Mouse (Mus musculus) induced T-regulatory cell, adult 2 months (primary cell): ENCODE results near the gene Toporsl.

Source experiments
- DNase-seq: peaks from one replicate; pipeline ENCODE4 v3.0.0-alpha.2; 2012; ENCODE audit warnings: low read depth

The Toporsl gene

DNA sequence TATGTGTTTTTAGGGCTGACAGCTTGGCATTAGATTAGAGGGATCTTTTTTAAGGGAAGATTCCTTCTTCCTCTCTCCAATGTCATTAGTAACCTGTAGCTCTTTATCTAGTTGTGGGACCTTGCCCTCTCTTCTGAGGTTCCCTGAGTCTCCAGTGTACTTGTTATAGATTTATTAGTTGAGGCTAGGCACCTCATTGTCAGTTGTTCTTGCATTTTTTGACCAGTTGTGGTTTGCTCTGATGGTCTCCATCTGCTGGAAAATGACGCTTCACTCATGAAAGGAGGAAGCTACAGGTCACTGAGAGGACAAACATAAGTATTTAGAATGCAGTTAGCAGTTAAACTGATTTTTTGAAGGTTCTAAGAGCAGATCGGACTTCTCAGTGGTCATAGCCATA, at the start of gene Toporsl:
Gene Toporsl (plus strand): TSS at position 348 of the 400 bp plus-strand sequence.
- no peak for DNase-seq

- no peak for DNase-seq
These were observed 38.4 kb upstream of the Toporsl start for GRCm38 (mm10) chr4:52557672-52558071.

- no peak for DNase-seq
These were observed 38.0 kb upstream of the Toporsl start for GRCm38 (mm10) chr4:52558080-52558479.

- no peak for DNase-seq
These were observed 32.2 kb upstream of the Toporsl start for GRCm38 (mm10) chr4:52563859-52564258.

GRCm38 (mm10) chr4:52586194-52586734, 9.8 kb upstream of the Toporsl start:
- no peak for DNase-seq

DNA sequence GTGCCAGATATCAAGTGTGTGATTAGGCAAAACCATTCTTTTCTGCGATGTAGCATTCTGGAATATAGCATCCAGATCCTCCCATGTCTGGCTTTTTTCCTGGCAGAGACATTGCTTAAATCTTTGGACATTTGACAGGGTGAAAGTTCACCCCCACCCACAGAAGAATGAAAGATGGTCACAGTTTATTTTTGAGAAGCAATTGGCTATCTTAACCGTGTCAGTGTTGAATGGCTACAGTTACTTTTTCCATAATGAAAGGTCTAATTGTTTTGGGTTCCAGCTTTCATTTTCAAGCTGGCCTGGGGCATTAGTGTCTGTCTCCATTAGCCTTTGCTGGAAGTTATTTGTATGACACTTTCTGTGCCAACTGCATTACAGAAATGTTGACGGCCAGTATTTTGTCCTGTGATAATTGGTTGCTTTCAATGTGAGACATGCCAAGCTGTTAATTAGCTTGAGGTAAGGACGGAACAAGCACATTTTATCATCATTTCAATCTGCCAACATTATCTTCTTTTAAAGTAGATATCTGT, 2.2 kb upstream of the Toporsl start:
- DNase-seq, result no peak

DNA sequence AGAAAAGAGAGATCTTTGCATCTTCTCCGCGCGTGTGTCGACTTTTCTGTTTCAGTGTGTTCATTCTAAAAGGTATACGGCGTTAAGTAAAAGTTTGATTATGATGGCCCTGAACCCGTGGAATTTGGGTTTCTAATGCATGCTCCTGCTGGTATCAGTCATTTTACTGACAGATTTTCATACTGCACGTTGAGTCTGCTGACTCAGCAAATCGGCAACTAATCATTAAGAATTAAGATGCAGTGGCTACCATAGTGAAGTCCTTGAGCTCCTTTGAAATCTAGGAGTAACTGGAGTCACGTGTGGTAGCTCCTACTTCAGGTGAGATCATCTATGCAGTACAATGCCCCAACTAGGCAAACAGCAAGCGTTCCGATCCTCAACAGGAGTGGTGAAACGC, 1.4 kb upstream of the Toporsl start:
- no peak for DNase-seq

DNA sequence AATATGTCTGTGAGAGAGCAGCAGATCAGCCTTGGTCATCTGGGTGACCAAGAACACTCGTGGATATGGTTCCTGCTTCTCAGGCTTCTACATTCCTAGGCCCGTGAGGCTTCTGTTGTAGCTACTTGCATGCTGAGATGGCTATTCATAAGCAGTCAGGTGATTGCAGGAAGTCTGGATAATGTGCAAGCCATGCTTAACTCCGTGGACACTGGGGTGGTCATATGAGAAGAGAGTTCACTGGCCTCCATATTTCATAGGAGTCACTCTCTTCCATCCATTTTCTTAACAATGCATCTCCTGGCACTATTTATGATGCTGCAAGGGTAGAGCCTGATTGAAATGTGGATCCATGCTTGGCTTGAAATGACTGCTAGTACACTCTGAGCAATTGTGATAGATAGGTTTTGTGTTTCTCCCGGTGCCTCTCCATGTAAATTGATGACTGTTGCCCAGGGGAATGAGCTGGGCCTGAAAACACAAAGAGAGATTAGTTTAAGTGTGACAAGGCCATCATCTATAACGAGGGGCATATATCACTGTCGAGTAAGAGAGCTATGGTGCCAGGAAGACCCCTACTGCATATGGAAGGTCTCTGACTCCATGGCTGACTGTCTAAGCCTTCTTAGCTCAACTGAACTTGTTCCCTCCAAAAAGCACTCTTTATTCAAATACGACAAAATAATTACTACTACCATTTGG, 2.3 kb downstream of the Toporsl start:
- no peak for DNase-seq

- no peak for DNase-seq
These were observed 10.8 kb downstream of the Toporsl start for GRCm38 (mm10) chr4:52606923-52607322.

GRCm38 (mm10) chr4:52634986-52635385, 38.9 kb downstream of the Toporsl start:
- DNase-seq, result no peak

DNA sequence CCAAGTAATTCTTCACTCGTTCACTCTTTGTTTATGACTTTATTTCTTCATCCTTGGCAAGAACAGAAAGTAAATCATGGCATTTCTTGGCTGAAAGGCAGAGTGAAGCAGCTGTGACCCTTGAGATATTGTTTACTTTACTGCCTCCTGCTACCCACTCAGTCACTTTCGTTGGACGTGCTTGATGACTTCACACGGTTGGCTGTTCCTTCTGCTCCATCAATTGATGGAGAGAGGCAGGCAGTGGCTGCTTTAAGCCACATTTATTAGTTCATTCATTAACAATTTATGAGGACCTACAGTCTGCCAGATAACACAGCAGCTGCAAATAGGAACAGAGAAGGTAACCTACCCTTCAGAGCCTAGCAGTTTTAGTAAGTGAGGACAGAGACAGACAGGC, 51.7 kb downstream of the Toporsl start:
- no peak for DNase-seq

GRCm38 (mm10) chr4:52659701-52660100, 63.6 kb downstream of the Toporsl start:
- DNase-seq, result no peak

GRCm38 (mm10) chr4:52660701-52661117, 64.6 kb downstream of the Toporsl start:
- no peak for DNase-seq

DNA sequence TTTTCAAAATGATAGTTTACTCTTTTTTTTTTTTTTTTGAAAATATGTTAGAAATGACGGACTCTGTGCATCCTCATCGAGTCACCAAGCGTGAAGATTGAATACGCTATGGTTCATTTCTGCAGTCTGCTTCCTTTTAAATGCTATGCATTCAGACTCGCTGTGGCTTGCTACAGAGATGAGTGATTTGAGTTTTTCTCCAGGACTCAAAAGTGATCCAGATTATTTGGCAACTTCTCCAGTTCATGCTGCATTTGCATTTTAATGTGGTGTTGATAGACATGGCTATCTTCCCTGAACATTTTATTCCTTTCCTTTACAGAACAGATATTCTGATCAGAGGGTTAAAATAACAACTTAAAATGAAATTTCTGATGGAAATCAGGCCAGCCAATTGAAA, 65.2 kb downstream of the Toporsl start:
- no peak for DNase-seq
